Mouse (Mus musculus) heart, postnatal 36 days (tissue): ENCODE measurements around the gene Jak3. TPM values are rescaled to one million over a fixed set of nuclear protein-coding genes. Genes with fewer than 3 reads are reported as not detected.
"Not testable (repeated sequence)": the region's sequence is repeated elsewhere in the genome, so short reads cannot be mapped to it uniquely, and the experiment has no call there.

Source experiments
- DNase-seq, 2 experiments: peaks; one replicate each; pipeline ENCODE4 v3.0.0; 2021 to 2022
- intact Hi-C: fragments of 180-260 bp; cut with DNase I; formaldehyde crosslinking; loops from one replicate; pipeline ENCODE4 v1.15.1; 2025
- microRNA-seq, 2 experiments: library from miRNA; unstranded; fragments of <30 nt; microRNA quantifications; one replicate each; pipeline ENCODE4 v1.2.0; 2021; ENCODE audit warnings: borderline number of aligned reads in 2 of 2
- total RNA-seq, 2 experiments: library from RNA; stranded (reverse); gene quantifications; 2 replicates each; pipeline ENCODE4 v1.2.3; 2021

Gene Jak3
- total RNA-seq, 2 experiments from 2014 or later, result 8.2 to 8.6 TPM

- no peak for DNase-seq
These were observed 40.5 kb downstream of the Jak3 start for GRCm38 (mm10) chr8:71716561-71717053.

GRCm38 (mm10) chr8:71717096-71717495, 41.0 kb downstream of the Jak3 start:
- intact Hi-C loops, result no loop called here
- DNase-seq, result no peak

More at GRCm38 (mm10) chr8:71716561-71717053, 40.5 kb downstream of the Jak3 start:
- intact Hi-C loops, result no loop called here

GRCm38 (mm10) chr8:71718252-71718651, 42.2 kb downstream of the Jak3 start:
- intact Hi-C loops, result no loop called here
- no peak for DNase-seq

GRCm38 (mm10) chr8:71719218-71719617, 43.1 kb downstream of the Jak3 start:
- intact Hi-C loops, result no loop called here
- peak; percentile 38 to 56 for DNase-seq

- no peak for DNase-seq
- intact Hi-C loops, result no loop called here
These were observed 43.9 kb downstream of the Jak3 start for GRCm38 (mm10) chr8:71719928-71720457.

GRCm38 (mm10) chr8:71723047-71723551, 47.0 kb downstream of the Jak3 start:
- no peak for DNase-seq
- intact Hi-C loops, result no loop called here

GRCm38 (mm10) chr8:71724389-71724788, 48.3 kb downstream of the Jak3 start:
- no peak for DNase-seq
- intact Hi-C loops, result no loop called here

- intact Hi-C loops, result no loop called here
- DNase-seq, result peak; percentile 43 to 63
These were observed 49.2 kb downstream of the Jak3 start, which contains the start of gene Fcho1 for GRCm38 (mm10) chr8:71725122-71725924. Gene Fcho1, minus strand, starts transcription at chr8:71725716.

GRCm38 (mm10) chr8:71728240-71728785, 52.2 kb downstream of the Jak3 start:
- intact Hi-C loops, result no loop called here
- no peak for DNase-seq

GRCm38 (mm10) chr8:71728826-71729620, 52.9 kb downstream of the Jak3 start:
- DNase-seq, result no peak
- intact Hi-C loops, result no loop called here

GRCm38 (mm10) chr8:71731652-71732230, 55.6 kb downstream of the Jak3 start:
- intact Hi-C loops, result loop anchor here (2.0 to 5.0 kb wide), 3 partner anchors 23 to 289 kb away; no protein-coding TSS in a partner anchor
- peak; percentile 43 to 60 for DNase-seq

GRCm38 (mm10) chr8:71738316-71738715, 62.2 kb downstream of the Jak3 start:
- not testable (repeated sequence) for DNase-seq
- intact Hi-C loops, result loop anchor here (5.0 kb wide), 1 partner anchor 456 kb away; no protein-coding TSS in a partner anchor

Small RNA genes within 50 kb of the gene (microRNA-seq; reads per million reads assigned to microRNA genes)
- gene Mir6769b, result 0 reads per million in 2 experiments

Other genes with a start within 250 kb of the Jak3 start
- gene Abhd8, start 212.6 kb upstream of the Jak3 start, total RNA-seq, result 10 to 100 TPM; 26.2 to 29.9 TPM
- 100 to 1,000 TPM; 117 to 129 TPM for gene Mrpl34, start 211.3 kb upstream of the Jak3 start, total RNA-seq
- 10 to 100 TPM; 32.1 to 32.3 TPM for gene Dda1, start 207.1 kb upstream of the Jak3 start, total RNA-seq
- 10 to 100 TPM; 18.1 to 18.6 TPM for gene Ano8, start 190.3 kb upstream of the Jak3 start, total RNA-seq
- 10 to 100 TPM; 15.8 to 20.2 TPM for gene Gtpbp3, start 188.2 kb upstream of the Jak3 start, total RNA-seq
- 10 to 100 TPM; 24.5 to 26.0 TPM for gene Plvap, start 164.5 kb upstream of the Jak3 start, total RNA-seq
- not detected for gene Ccdc194, start 150.6 kb upstream of the Jak3 start, total RNA-seq
- gene Bst2, start 138.8 kb upstream of the Jak3 start, total RNA-seq, result 10 to 100 TPM; 17.1 to 32.9 TPM
- 10 to 100 TPM; 27.8 to 32.9 TPM for gene Mvb12a, start 133.4 kb upstream of the Jak3 start, total RNA-seq
- under 1 TPM in 1 of 2 experiments, not detected in 1; 0.22 TPM for gene Tmem221, start 117.4 kb upstream of the Jak3 start, total RNA-seq
- gene Nxnl1, start 109.7 kb upstream of the Jak3 start, total RNA-seq, result under 1 TPM in 1 of 2 experiments, not detected in 1; 0.19 TPM
- gene Slc27a1, start 107.4 kb upstream of the Jak3 start, total RNA-seq, result 100 to 1,000 TPM; 171 to 223 TPM
- gene Pgls, start 84.1 kb upstream of the Jak3 start, total RNA-seq, result 10 to 100 TPM; 64.7 to 69.7 TPM
- gene Fam129c, start 78.6 kb upstream of the Jak3 start, total RNA-seq, result 1 to 10 TPM in 1 of 2 experiments, under 1 TPM in 1; 0.58 to 1.2 TPM
- gene Colgalt1, start 65.3 kb upstream of the Jak3 start, total RNA-seq, result 10 to 100 TPM; 40.2 to 45.2 TPM
- gene Unc13a, start 4.5 kb upstream of the Jak3 start, total RNA-seq, result under 1 TPM; 0.49 to 0.64 TPM
- gene Insl3, start 12.9 kb downstream of the Jak3 start, total RNA-seq, result 1 to 10 TPM; 3.8 to 4.7 TPM
- 1 to 10 TPM; 6.5 to 7.5 TPM for gene B3gnt3, start 25.5 kb downstream of the Jak3 start, total RNA-seq
- gene Fcho1, start 49.4 kb downstream of the Jak3 start, total RNA-seq, result 1 to 10 TPM in 1 of 2 experiments, under 1 TPM in 1; 0.56 to 1.2 TPM
- gene Zfp709, start 205.7 kb downstream of the Jak3 start, total RNA-seq, result 1 to 10 TPM; 6.2 to 6.9 TPM
- 1 to 10 TPM; 2.4 to 5.5 TPM for gene Zfp882, start 232.3 kb downstream of the Jak3 start, total RNA-seq
- gene Zfp617, start 232.3 kb downstream of the Jak3 start, total RNA-seq, result 10 to 100 TPM; 25.1 to 25.2 TPM